Mouse (Mus musculus): ENCODE data around the gene Cacng5.

Cacng5 gene

GRCm38 (mm10) chr11:107887342-107887741 lies 27.5 kb downstream of the Cacng5 start:
- in situ Hi-C loops (cut with MboI), result no loop called here

- in situ Hi-C loops (cut with MboI), result no loop called here
Observed at GRCm38 (mm10) chr11:107876840-107877239, 38.0 kb downstream of the Cacng5 start.

GRCm38 (mm10) chr11:107875861-107876494 lies 38.9 kb downstream of the Cacng5 start:
- in situ Hi-C loops (cut with MboI), result no loop called here

GRCm38 (mm10) chr11:107872743-107873142 lies 42.1 kb downstream of the Cacng5 start:
- in situ Hi-C loops (cut with MboI), result loop anchor here (25.0 kb wide), 1 partner anchor 540 kb away; no protein-coding TSS in a partner anchor

- in situ Hi-C loops (cut with MboI), result loop anchor here (25.0 kb wide), 1 partner anchor 545 kb away; no protein-coding TSS in a partner anchor
Observed at GRCm38 (mm10) chr11:107867509-107867908, 47.3 kb downstream of the Cacng5 start.

- in situ Hi-C loops (cut with MboI), result loop anchor here (25.0 kb wide), 1 partner anchor 547 kb away; no protein-coding TSS in a partner anchor
Observed at GRCm38 (mm10) chr11:107865128-107865527, 49.7 kb downstream of the Cacng5 start.

- in situ Hi-C loops (cut with MboI), result loop anchor here (25.0 kb wide), 1 partner anchor 548 kb away; no protein-coding TSS in a partner anchor
Observed at GRCm38 (mm10) chr11:107864024-107864423, 50.8 kb downstream of the Cacng5 start.

- in situ Hi-C loops (cut with MboI), result loop anchor here (25.0 kb wide), 1 partner anchor 551 kb away; no protein-coding TSS in a partner anchor
Observed at GRCm38 (mm10) chr11:107861738-107862137, 53.1 kb downstream of the Cacng5 start.

- in situ Hi-C loops (cut with MboI), result loop anchor here (25.0 kb wide), 1 partner anchor 552 kb away; no protein-coding TSS in a partner anchor
Observed at GRCm38 (mm10) chr11:107859871-107860270, 55.0 kb downstream of the Cacng5 start.

- in situ Hi-C loops (cut with MboI), result loop anchor here (25.0 kb wide), 1 partner anchor 553 kb away; no protein-coding TSS in a partner anchor
Observed at GRCm38 (mm10) chr11:107859288-107859687, 55.6 kb downstream of the Cacng5 start.

- in situ Hi-C loops (cut with MboI), result loop anchor here (25.0 kb wide), 1 partner anchor 559 kb away; no protein-coding TSS in a partner anchor
Observed at GRCm38 (mm10) chr11:107853088-107853487, 61.8 kb downstream of the Cacng5 start.

- in situ Hi-C loops (cut with MboI), result loop anchor here (25.0 kb wide), 1 partner anchor 563 kb away; no protein-coding TSS in a partner anchor
Observed at GRCm38 (mm10) chr11:107849621-107850020, 65.2 kb downstream of the Cacng5 start.

- in situ Hi-C loops (cut with MboI), result no loop called here
Observed at GRCm38 (mm10) chr11:107844175-107844574, 70.7 kb downstream of the Cacng5 start.

- in situ Hi-C loops (cut with MboI), result no loop called here
Observed at GRCm38 (mm10) chr11:107833351-107834040, 81.4 kb downstream of the Cacng5 start.
